Mouse (Mus musculus) stomach, postnatal 0 days (tissue): ENCODE results near the gene Yju2. TPM values are rescaled to one million over a fixed set of nuclear protein-coding genes. Genes with fewer than 3 reads are reported as not detected.

Source experiments
- ATAC-seq: fragments of 200-750 bp; cut with Nextera tagmentation; 2 replicates; pipeline ENCODE4 v1.8.0; 2017; ENCODE audit not compliant: low FRiP score, low TSS enrichment
- DNase-seq: peaks from one replicate; pipeline ENCODE4 v3.0.0-alpha.2; 2016; ENCODE audit warnings: low spot score
- H3K27ac ChIP-seq: fragments of 300-500 bp; sonication (generic); replicated peaks from 2 replicates; pipeline ENCODE4 v1.5.1; 2014; ENCODE audit warnings: mild to moderate bottlenecking, control low read depth
- H3K27me3 ChIP-seq: fragments of 300-500 bp; sonication (generic); 2 replicates; pipeline ENCODE4 v1.6.1; 2014; ENCODE audit warnings: low read length; ENCODE audit not compliant: control insufficient read depth, insufficient read depth
- H3K36me3 ChIP-seq: fragments of 300-500 bp; sonication (generic); 2 replicates; pipeline ENCODE4 v1.6.1; 2014; ENCODE audit warnings: low read length, mixed read lengths; ENCODE audit not compliant: control insufficient read depth, insufficient read depth
- H3K4me1 ChIP-seq: fragments of 300-500 bp; sonication (generic); replicated peaks from 2 replicates; pipeline ENCODE4 v1.6.1; 2014; ENCODE audit warnings: antibody characterized with exemption; ENCODE audit not compliant: control insufficient read depth, insufficient read depth
- H3K4me2 ChIP-seq: fragments of 300-500 bp; sonication (generic); replicated peaks from 2 replicates; pipeline ENCODE4 v1.6.1; 2014; ENCODE audit warnings: low read depth, mild to moderate bottlenecking, control low read depth, moderate library complexity
- H3K4me3 ChIP-seq: fragments of 300-500 bp; sonication (generic); 2 replicates; pipeline ENCODE4 v1.5.1; 2014; ENCODE audit warnings: low read depth, low read length, control low read depth
- H3K9ac ChIP-seq: fragments of 300-500 bp; sonication (generic); 2 replicates; pipeline ENCODE4 v1.6.1; 2014; ENCODE audit warnings: mild to moderate bottlenecking, low read length, control low read depth, mixed read lengths
- H3K9me3 ChIP-seq: fragments of 300-500 bp; sonication (generic); 2 replicates; pipeline ENCODE4 v1.6.1; 2016; ENCODE audit warnings: low read length; ENCODE audit not compliant: control insufficient read depth
- CTCF ChIP-seq: IDR thresholded peaks from 2 replicates; pipeline ENCODE4 v1.5.1; 2016; ENCODE audit warnings: antibody characterized with exemption, low read depth, mild to moderate bottlenecking, moderate library complexity
- EP300 ChIP-seq: optimal IDR thresholded peaks from 2 replicates; pipeline ENCODE3; 2016; ENCODE audit warnings: antibody characterized with exemption
- WGBS: fragments of 180-500 bp; shearing (Covaris S2); extraction: QIAGEN DNeasy Blood & Tissue Kit; methylation state at CpG from one replicate; pipeline ENCODE4 v1.1.7; 2014; 5-methylcytosine and 5-hydroxymethylcytosine counted together
- polyA plus RNA-seq: library from polyadenylated mRNA; unstranded; fragments of >200 nt; fragmentation: Nextera tagmentation; extraction: Ambion mirVana; gene quantifications from 2 replicates; pipeline ENCODE4 v1.2.1, GENCODE M21; 2015

The Yju2 gene
- polyA plus RNA-seq, 1 experiment from 2014 or later, result 12.5 TPM

GRCm38 (mm10) chr17:55999794-56000499 lies 41.0 kb downstream of the Yju2 start:
- H3K27ac ChIP-seq, result no peak overlapping the region
- no peaks in the 10 kb centered on the region for H3K9me3 ChIP-seq
- ATAC-seq (no peak), DNase-seq (no peak)
- WGBS, result 30% methylated on average over 30 of the region's 30 CpGs
- H3K4me3 ChIP-seq, result no peak overlapping the region
- H3K4me1 ChIP-seq, result no peaks in the 10 kb centered on the region
- no peaks in the 10 kb centered on the region; the same call in 1 of the 2 replicates for H3K36me3 ChIP-seq
- no peak overlapping the region for H3K9ac ChIP-seq
- H3K27me3 ChIP-seq, result no peaks in the 10 kb centered on the region
- no peak for TF ChIP-seq CTCF
- no peak for TF ChIP-seq EP300
- H3K4me2 ChIP-seq, result no peak overlapping the region

- ATAC-seq (no peak), DNase-seq (no peak)
- Histone ChIP-seq H3K9me3 (no peaks in the 10 kb centered on the region), H3K9ac (no peak overlapping the region), H3K4me2 (no peak overlapping the region), H3K36me3 (no peaks in the 10 kb centered on the region), H3K27me3 (0 out of 2 replicates have a peak, but pooled peaks cover 2% of the 10 kb centered on the region), H3K27ac (no peak overlapping the region), H3K4me1 (no peaks in the 10 kb centered on the region), H3K4me3 (no peak overlapping the region)
- 75% methylated on average over 3 of the region's 3 CpGs for WGBS
- TF ChIP-seq EP300 (no peak), CTCF (no peak)
Measured at GRCm38 (mm10) chr17:56003000-56003399, 44.1 kb downstream of the Yju2 start.

GRCm38 (mm10) chr17:56005415-56006061 lies 46.6 kb downstream of the Yju2 start, which contains the start of the genes Stap2 and Mpnd:
TSS of gene Stap2 (minus strand) at chr17:56005584.
TSS of gene Mpnd (plus strand) at chr17:56005711.
- WGBS, result 25% methylated on average over 13 of the region's 13 CpGs
- TF ChIP-seq CTCF (no peak), EP300 (no peak)
- Histone ChIP-seq H3K9ac (peak within 1 kb of the TSS; percentile 58), H3K9me3 (no peaks in the 10 kb centered on the region), H3K4me3 (peak within 1 kb of the TSS; percentile 26), H3K4me2 (peak within 1 kb of the TSS; percentile 51), H3K27me3 (0 out of 2 replicates have a peak, but pooled peaks cover 2% of the 10 kb centered on the region), H3K36me3 (no peaks in the 10 kb centered on the region), H3K4me1 (peaks cover 4% of the 10 kb centered on the region; the same call in 1 of the 2 replicates), H3K27ac (peak within 1 kb of the TSS; percentile 53; the same call in 1 of the 2 replicates)
- peak; percentile 72 for DNase-seq
- no peak; the same call in 1 of the 2 replicates for ATAC-seq

GRCm38 (mm10) chr17:56006956-56007355 lies 48.1 kb downstream of the Yju2 start:
- Histone ChIP-seq H3K27me3 (0 out of 2 replicates have a peak, but pooled peaks cover 2% of the 10 kb centered on the region), H3K4me2 (no peak overlapping the region), H3K4me1 (peaks cover 4% of the 10 kb centered on the region; the same call in 1 of the 2 replicates), H3K4me3 (no peak overlapping the region), H3K9ac (no peak overlapping the region), H3K9me3 (no peaks in the 10 kb centered on the region), H3K36me3 (no peaks in the 10 kb centered on the region; the same call in 1 of the 2 replicates), H3K27ac (no peak overlapping the region; the same call in 1 of the 2 replicates)
- 58% methylated on average over 10 of the region's 10 CpGs for WGBS
- DNase-seq (no peak), ATAC-seq (no peak)
- TF ChIP-seq CTCF (no peak), EP300 (no peak)

GRCm38 (mm10) chr17:56007444-56008355 lies 48.8 kb downstream of the Yju2 start:
- Histone ChIP-seq H3K27me3 (0 out of 2 replicates have a peak, but pooled peaks cover 2% of the 10 kb centered on the region), H3K27ac (peak overlapping the region; percentile 49), H3K4me2 (peak overlapping the region; percentile 100), H3K4me3 (peak overlapping the region; percentile 80; the same call in 1 of the 2 replicates), H3K9me3 (no peaks in the 10 kb centered on the region), H3K4me1 (peaks cover 4% of the 10 kb centered on the region; the same call in 1 of the 2 replicates), H3K9ac (no peak overlapping the region), H3K36me3 (no peaks in the 10 kb centered on the region; the same call in 1 of the 2 replicates)
- peak; percentile 14; the same call in 1 of the 2 replicates for TF ChIP-seq CTCF
- no peak for TF ChIP-seq EP300
- WGBS, result 20% methylated on average over 13 of the region's 14 CpGs
- ATAC-seq (peak; percentile 1; the same call in 1 of the 2 replicates), DNase-seq (no peak)
